Mouse (Mus musculus) monocyte, adult 2 months (primary cell): ENCODE results near the gene Cbfa2t2.

ENCODE experiments used
- DNase-seq, 2 experiments: peaks; one replicate each; pipeline ENCODE4 v3.0.0; 2022; ENCODE audit warnings: low spot score in 2 of 2, low read depth in 1 of 2

Gene Cbfa2t2

DNA sequence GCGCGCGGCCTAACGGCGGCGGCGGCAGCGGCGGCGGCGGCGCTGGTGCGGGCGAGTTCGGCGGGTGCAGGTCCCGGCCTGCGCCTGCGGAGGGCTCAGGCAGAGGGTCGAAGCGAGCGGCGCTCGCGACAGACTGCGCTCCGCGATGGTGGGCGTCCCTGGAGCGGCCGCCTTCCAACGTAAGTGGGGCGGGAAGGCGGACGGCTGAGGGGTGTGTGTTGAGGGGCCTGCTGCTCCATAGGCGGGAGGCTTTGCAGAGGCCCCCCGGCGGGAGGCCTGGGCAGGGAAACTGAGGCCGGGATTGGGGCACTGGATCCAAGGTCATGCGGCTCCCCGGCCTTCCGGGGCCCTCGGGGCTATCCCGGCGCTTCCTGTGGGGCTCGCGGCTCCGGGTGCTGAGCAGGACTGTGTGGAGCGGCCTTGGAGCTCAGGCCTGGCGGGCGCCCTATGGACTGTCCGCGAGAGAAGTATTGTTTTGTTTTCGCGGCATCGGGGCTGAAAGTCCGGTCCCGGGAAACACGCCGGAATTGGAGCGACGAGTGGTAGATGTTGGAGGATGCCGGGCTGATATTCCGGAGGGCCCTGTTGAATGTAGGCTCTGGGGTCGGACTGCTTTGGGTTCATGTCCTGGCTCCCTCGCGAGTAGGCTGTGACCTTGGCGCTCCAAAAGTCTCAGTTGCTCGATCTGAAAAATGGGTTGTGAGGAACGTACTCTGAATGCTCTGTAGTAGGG lies at the start of gene Cbfa2t2:
Gene Cbfa2t2 (plus strand): TSS at position 24 of the 733 bp plus-strand sequence.
- peak; percentile 13 to 29 for DNase-seq

DNA sequence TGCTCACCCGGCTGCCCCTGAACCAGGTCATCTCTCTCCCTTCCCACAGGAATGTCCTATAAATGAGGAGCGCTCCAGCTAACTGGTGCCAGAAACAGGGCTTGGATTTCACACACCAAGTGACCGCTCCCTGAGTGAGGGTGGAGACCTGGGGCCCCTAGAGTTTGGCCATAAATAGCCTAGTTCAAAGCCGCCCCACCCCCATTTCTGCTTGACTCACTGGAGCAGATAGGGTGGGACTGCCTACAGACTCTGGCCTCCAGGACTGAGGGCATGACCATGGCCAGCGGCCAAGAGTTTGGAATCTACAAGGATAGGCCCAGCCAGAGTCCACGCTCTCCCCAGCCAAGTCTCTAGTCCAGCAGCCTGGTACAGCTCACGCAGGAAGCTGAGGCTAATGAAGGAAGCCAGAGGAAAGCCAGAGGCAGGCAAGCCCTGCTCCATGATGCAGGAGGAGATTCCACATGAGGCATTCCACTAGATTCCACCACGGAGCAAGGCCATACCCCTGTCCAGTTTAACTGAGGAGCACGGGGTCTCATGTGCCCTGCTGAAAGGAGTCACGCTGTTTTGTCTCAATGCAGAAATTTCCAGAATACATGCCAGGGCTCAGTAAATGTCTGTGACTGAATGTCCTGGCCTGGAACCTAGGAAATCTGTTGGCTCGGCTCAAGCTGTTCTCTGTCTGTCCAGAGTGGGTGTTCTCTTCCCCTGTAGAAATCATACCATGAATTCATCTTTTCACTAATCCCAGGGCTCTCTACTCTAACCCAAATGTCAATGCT lies 45.9 kb upstream of the Cbfa2t2 start:
- DNase-seq: no peak

- DNase-seq: no peak
Observed at GRCm38 (mm10) chr2:154394602-154395001, 41.7 kb upstream of the Cbfa2t2 start.

DNA sequence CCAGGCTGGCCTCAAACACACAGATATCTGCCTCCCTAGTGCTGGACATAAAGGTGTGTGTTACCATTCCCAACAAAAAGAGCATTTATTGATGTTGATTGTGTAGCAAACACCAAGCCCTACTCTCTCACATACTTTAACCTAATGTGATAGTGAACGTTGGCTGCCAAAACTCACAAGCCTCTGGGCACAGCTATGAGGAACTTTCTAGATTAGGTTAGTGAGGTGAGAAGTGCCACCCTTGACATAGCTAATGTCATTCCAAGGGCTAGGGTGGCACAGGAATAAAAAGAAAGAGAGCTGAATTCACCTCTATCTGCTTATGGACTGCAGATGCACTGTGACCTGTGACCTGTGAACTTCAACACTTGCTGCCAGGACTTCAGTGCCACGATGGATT lies 39.8 kb upstream of the Cbfa2t2 start:
- DNase-seq: no peak

GRCm38 (mm10) chr2:154398267-154398666 lies 38.0 kb upstream of the Cbfa2t2 start:
- DNase-seq: no peak

- DNase-seq: no peak
Observed at GRCm38 (mm10) chr2:154399325-154399724, 37.0 kb upstream of the Cbfa2t2 start.

- DNase-seq: no peak
Observed at GRCm38 (mm10) chr2:154401976-154402375, 34.3 kb upstream of the Cbfa2t2 start.

GRCm38 (mm10) chr2:154402811-154403210 lies 33.5 kb upstream of the Cbfa2t2 start:
- DNase-seq: no peak

- no peak for DNase-seq
Observed at GRCm38 (mm10) chr2:154405447-154405994, 30.8 kb upstream of the Cbfa2t2 start.

DNA sequence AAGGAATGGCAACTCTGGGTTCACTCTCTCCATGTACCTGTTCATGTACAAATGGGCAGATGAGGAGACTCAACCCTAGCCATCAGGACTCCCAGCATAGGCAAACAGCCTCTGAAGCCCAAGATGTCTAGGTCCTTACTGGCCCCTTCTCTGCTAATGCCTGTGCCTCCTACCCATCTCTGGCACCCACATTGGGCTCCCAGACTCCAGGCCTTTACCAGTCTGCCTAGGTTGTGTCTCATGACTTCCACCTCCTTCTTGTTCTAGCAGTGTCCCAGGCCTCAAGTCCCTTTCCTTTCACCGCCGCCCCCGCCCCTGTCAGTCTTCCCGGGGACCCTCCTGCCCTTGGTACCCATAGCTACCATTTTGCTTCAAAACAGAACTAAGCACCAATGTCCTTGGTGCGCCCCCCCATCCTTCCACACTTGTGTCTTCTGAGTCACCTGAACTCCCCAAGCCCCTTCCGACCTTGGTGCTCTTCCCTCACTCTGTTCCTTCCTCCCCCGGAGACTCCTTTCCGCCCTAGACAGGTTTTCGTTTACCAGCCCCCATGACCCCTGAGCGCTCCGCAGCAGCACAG lies 29.1 kb upstream of the Cbfa2t2 start:
- DNase-seq: no peak

DNA sequence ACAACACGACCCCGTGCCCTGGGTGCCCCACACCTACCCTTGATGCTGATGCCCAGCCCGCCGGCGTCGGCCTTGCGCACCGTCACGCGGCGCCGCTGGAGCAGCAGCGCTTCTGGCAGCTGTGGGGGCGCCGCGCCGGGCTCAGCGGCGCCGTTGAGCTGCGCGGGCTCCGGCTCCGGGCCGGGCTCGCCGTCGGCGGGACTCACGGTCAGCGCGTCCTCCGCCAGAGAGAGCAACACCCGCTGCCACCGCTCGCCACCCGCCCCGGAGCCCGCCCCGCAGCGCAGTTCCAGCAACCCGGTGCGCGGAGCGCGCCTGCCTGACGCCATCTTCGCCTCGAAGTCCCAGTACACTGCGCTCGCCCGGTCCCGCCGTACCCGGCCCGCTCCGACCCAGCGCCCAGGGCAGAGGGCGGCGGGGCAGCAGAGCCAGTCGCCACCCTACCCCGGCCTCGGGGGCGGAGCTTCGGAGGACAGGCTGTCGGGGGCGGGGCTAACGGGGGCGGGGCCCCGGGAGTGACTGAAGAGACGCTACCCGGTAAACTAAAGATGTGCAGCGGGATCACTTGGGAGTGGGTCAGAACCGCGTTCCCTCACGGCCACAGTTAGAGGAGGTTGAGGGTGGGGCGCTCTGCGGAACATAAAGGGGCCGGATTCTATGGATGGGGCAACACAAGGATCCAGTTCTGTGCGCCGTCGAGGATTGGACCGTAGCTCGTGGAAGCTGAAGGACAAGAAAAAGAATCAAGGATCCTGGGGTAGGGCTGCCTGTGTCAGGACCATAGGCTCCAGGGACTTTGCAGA lies 28.4 kb upstream of the Cbfa2t2 start, which contains the start of gene Snta1:
Gene Snta1 (minus strand): TSS at position 457 of the 803 bp plus-strand sequence.
- DNase-seq: peak; percentile 30 to 54

DNA sequence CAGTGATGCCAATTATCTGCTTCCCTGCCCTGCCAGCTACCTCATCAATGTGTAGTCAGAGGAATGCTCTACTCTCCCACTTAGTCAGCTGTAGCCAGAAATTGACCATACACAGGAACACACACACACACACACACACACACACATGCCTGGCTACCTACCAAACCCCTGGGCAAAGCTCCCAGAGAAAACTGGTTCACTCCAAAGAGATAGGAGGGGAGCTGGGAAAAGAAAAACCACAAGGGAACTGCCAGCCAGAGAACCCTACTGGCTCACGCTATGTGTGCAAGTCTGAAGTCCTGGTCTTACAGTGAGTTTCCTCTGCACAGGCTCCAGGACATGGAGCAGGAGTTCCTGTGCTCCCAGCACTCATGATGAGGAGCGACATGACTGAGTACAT lies 25.9 kb upstream of the Cbfa2t2 start:
- no peak for DNase-seq

DNA sequence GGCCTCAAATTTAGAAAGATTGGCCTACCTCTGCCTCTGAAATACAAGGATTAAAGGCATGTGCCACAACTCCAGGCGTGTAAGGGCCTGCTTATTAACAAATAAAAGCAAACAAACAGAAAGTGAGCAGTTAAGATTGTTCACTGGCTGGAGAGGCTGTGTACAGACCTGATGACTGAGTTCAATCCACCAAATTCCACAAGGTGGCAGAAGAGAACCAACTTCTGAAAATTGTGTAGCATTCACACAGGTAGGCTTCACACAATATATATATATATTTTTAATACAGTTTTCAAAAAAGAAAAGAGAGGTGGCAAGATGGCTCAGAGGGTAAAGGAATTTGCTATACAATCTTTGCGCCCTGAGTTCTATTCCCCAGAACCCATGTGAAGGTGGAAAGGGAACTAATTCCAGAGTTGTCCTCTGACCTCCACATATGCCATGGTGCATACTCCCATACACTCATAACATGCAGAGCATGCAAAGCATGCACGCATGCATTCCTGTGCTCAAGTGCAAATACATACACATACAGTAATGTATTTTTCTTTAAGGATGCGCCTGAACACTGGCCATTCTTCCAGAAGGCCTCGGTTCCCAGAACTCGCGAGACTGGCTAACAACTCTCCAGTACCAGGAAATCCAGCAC lies 24.1 kb upstream of the Cbfa2t2 start:
- DNase-seq: no peak

DNA sequence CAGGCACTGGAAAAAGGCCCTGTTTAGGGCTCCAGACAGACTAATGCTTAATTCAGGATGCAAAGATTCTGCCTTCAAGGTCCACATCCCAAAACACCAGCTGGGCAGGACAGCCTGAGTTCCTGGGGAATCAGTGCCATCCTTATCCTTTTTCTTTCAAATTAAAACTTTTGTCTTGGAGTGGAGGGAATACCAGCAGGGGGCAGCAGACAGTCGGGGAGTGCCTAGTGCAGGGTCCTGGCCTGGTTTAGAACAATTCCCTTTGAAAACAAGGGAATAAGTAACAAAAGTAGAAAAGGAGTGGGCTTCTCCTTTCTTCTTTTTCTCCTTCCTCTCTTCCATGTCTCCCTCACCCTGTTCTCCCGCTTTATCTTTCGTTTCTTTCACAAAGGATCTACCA lies 19.2 kb upstream of the Cbfa2t2 start:
- DNase-seq: peak in 1 of 2 experiments; percentile 24

GRCm38 (mm10) chr2:154418001-154418400 lies 18.3 kb upstream of the Cbfa2t2 start:
- no peak for DNase-seq

- no peak for DNase-seq
Observed at GRCm38 (mm10) chr2:154419631-154420515, 16.4 kb upstream of the Cbfa2t2 start.

GRCm38 (mm10) chr2:154420942-154421731 lies 15.1 kb upstream of the Cbfa2t2 start:
- DNase-seq: no peak

DNA sequence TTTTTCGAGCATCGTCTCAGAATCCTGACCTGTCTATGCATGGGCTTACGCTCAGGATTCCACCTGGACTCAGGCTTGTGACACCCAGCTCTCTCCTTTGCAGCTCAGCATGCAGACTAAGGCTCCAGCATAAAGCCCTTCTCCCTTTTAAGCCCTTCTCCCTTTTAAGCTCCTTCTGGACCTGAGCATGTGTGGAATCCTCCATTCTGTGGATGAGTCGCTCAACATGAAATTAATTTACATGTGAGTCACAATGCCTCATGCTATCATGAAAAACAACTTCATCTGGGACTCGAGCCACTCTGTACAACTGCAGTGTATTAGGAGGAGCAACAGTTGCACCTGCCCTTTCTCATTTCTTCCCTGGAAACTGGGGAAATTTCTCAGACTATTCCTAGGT lies 14.1 kb upstream of the Cbfa2t2 start:
- no peak for DNase-seq

GRCm38 (mm10) chr2:154423548-154423947 lies 12.7 kb upstream of the Cbfa2t2 start:
- no peak for DNase-seq
